Mouse (Mus musculus) MEL (cell line): ENCODE measurements around the gene Slc51a.

Experiments used
- CHD2 ChIP-seq: IDR thresholded peaks from 2 replicates; pipeline ENCODE4 v1.6.1; 2011; ENCODE audit warnings: low read length, improper control_type of control experiment
- CTCF ChIP-seq, 3 experiments: IDR thresholded peaks in 2 of 3; conservative IDR thresholded peaks in 1 of 3; 2 replicates each; pipeline ENCODE4 v1.5.1; 2011 to 2012; ENCODE audit warnings: low read length in 3 of 3, low read depth in 2 of 3, mild to moderate bottlenecking in 2 of 3, improper control_type of control experiment in 1 of 3, inconsistent platforms in 1 of 3, mixed read lengths in 1 of 3, moderate library complexity in 1 of 3; ENCODE audit not compliant: control insufficient read depth in 1 of 3, insufficient read depth in 1 of 3, poor library complexity in 1 of 3, severe bottlenecking in 1 of 3
- GATA1 ChIP-seq: IDR thresholded peaks from 2 replicates; pipeline ENCODE4 v1.6.1; 2011; ENCODE audit warnings: low read depth, low read length, improper control_type of control experiment
- KAT2A ChIP-seq: conservative IDR thresholded peaks from 2 replicates; pipeline ENCODE4 v1.6.1; 2012; ENCODE audit warnings: low read depth, low read length, improper control_type of control experiment, inconsistent platforms
- POLR2A ChIP-seq, 2 experiments: IDR thresholded peaks; 2 replicates each; pipeline ENCODE4 v1.6.1; 2011 to 2012; ENCODE audit warnings: low read length in 2 of 2, mild to moderate bottlenecking in 2 of 2, control low read depth in 1 of 2, improper control_type of control experiment in 1 of 2, low read depth in 1 of 2, moderate library complexity in 1 of 2; ENCODE audit not compliant: control insufficient read depth in 1 of 2, insufficient read depth in 1 of 2, poor library complexity in 1 of 2
- ZC3H11A ChIP-seq: IDR thresholded peaks from 2 replicates; pipeline ENCODE4 v1.6.1; 2012; ENCODE audit warnings: low read depth, mild to moderate bottlenecking, inconsistent platforms, low read length, improper control_type of control experiment

DNA sequence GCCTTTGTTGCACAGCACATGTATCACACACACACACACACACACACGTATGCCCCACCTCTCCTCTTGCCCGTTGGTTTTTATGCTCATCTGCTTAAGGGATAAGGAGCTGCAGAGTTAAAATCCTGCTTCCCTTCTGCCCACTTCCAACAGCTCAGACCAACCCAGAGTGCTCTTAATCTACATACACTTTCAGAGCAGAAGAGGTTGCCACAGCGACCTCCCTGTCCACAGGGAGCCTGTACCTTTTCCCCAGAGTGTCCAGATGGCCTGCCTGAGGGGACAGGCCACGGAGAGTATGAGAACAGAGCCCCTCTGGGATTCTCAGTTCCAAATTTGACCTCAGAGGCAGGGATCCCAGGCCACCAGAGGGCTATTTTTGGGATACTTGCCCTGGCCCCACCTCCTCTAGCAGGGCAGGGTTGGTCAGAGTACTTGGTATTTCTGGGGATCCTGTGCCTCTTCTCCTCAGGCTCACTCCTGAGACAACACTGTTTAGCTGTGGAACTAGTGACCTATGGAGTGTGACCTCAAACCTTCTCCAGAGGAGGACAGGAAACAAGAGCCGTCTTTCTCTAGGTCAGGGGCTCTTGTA lies 47.6 kb upstream of the Slc51a start:
- no peak for TF ChIP-seq CHD2
- no peak for TF ChIP-seq ZC3H11A
- no peak for TF ChIP-seq POLR2A (IDR thresholded peaks at IDR 0.05; ENCODE audit: control insufficient read depth in 1 of 2, insufficient read depth in 1 of 2, low read depth in 1 of 2, low read length in 2 of 2, poor library complexity in 1 of 2)
- no peak for TF ChIP-seq CTCF (IDR thresholded peaks at IDR 0.05 in 2 of 3, conservative IDR thresholded peaks at IDR 0.05 in 1 of 3; ENCODE audit: control insufficient read depth in 1 of 3, insufficient read depth in 1 of 3, low read depth in 2 of 3, low read length in 3 of 3, poor library complexity in 1 of 3, severe bottlenecking in 1 of 3)
- TF ChIP-seq GATA1 = no peak
- TF ChIP-seq KAT2A = no peak
